Mouse (Mus musculus) C2C12 (cell line): ENCODE results near the gene Gm10964.

Experiments used
- CEBPB ChIP-seq: IDR thresholded peaks from one replicate; pipeline ENCODE4 v1.6.1; 2011; ENCODE audit warnings: low read depth, mild to moderate bottlenecking, control low read depth, moderate library complexity
- CTCF ChIP-seq: IDR thresholded peaks from one replicate; pipeline ENCODE4 v1.5.1; 2011; ENCODE audit not compliant: control insufficient read depth, insufficient read depth, insufficient read length
- MAX ChIP-seq: IDR thresholded peaks from one replicate; pipeline ENCODE4 v1.6.1; 2011; ENCODE audit warnings: mild to moderate bottlenecking, control low read depth
- USF1 ChIP-seq: IDR thresholded peaks from one replicate; pipeline ENCODE4 v1.6.1; 2011; ENCODE audit warnings: low read depth, mild to moderate bottlenecking, control low read depth, moderate library complexity

GRCm38 (mm10) chr3:103715762-103716693 lies 23.1 kb upstream of the Gm10964 start:
- TF ChIP-seq CTCF, result no peak
- TF ChIP-seq MAX, result no peak
- no peak for TF ChIP-seq USF1
- no peak for TF ChIP-seq CEBPB
